Mouse (Mus musculus): Measurements from ENCODE around the gene Birc2.

DNA sequence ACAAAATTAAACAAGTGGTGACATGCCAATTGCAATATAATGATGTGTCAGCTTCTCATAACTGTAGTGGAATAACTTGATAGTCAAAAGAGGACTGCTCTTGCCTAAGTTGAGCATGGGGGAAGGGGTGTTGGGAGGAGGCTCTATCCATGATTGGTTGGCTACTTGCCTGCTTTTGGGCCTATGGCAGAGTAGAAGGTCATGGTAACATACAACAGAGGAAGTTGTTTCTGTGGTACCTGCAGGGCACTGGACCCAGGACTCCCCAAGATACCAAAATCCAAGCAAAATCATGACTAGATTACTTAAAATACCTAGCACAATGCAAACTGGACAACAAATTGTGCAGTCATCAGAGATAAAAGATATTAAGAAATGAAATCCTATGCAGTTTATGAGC lies 41.3 kb downstream of the Birc2 start:
- TF ChIP-seq EP300 (IDR thresholded peaks at IDR 0.05; ENCODE audit: low read depth) (no peak), CTCF (IDR thresholded peaks at IDR 0.05; ENCODE audit: low read depth) (no peak)

Data from liver, postnatal 0 days (tissue).